Mouse (Mus musculus): Measurements from ENCODE around the gene Prss43. TPM values are rescaled to one million over a fixed set of nuclear protein-coding genes. Genes with fewer than 3 reads are reported as not detected.

The Prss43 gene
- not detected in 2 replicates for polyA plus RNA-seq (2016; fragmentation: Nextera tagmentation; extraction: Ambion mirVana)

DNA sequence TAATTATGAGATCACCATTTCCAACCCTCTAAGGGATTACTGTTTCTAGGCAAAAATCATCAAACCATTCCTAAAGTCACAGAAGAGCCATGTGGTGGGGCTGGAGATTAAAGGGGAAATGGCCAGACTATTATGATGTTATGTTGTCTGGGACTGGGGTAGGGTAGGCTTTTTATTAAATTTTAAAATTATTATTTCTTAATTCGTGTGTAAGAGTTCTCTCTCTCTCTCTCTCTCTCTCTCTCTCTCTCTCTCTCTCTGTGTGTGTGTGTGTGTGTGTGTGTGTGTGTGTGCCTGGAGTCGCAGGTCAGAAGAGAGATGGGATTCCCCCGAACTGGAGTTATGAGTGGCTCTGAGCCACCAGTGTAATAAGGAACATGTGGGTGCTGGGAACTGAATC, at the start of gene Prss43:
Gene Prss43, plus strand, starts transcription at position 301 of the 400 bp plus-strand sequence.
- H3K4me3 ChIP-seq = no peak within 1 kb of the TSS
- H3K9ac ChIP-seq = no peak within 1 kb of the TSS
- no peak for ATAC-seq (ENCODE audit: low FRiP score)
- 88% methylated on average over 3 of the region's 3 CpGs for WGBS
- no peak within 1 kb of the TSS for H3K4me2 ChIP-seq (replicated peaks)
- no peaks in the 10 kb centered on the region for H3K27me3 ChIP-seq
- H3K27ac ChIP-seq = no peak within 1 kb of the TSS
- no peaks in the 10 kb centered on the region for H3K36me3 ChIP-seq
- H3K4me1 ChIP-seq = no peaks in the 10 kb centered on the region
- H3K9me3 ChIP-seq (replicated peaks) = no peaks in the 10 kb centered on the region

DNA sequence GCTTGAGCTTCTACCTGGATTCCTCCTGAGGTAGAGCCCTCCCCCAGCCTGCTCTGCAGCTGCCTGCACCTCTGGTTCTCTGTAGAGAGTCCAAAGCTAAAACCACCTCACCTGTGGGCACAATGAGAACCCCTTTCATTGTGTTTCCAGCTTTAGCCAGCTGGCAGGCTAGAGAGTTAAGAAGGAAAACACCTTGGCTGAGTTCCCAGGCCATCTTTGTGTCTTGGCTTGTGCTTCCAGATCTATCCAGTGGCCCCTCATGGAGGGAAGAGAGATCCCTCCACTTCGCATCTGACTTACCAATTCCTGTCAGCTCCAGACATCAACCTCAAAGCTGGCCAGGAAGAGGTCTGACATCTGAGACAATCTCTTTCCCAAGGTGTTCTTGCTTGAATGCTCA, 48.4 kb upstream of the Prss43 start:
- no peak overlapping the region for H3K27ac ChIP-seq

DNA sequence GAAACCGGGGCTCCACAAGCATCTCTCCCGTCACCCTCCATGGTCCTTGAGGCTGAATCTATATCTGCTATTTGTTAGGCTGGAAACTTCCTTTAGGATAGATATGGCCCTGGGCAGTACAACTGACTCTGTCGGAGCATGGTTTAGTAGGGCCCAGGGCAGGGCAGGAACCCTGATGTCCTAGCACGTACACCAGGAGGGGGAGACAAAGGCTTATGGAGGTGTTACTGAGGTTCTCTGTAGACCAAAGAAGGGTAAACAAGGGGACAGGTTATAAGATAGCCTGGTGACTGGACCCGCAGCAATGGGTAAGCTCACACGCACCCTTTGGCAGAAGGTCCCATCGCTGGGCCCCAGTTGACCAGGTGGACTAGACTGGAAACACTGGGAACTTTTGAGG, 47.9 kb upstream of the Prss43 start:
- Histone ChIP-seq H3K4me2 (replicated peaks) (no peak overlapping the region), H3K9ac (no peak overlapping the region), H3K4me1 (peaks cover 16% of the 10 kb centered on the region), H3K9me3 (replicated peaks) (no peaks in the 10 kb centered on the region), H3K27me3 (0 out of 2 replicates have a peak, but pooled peaks cover 8% of the 10 kb centered on the region), H3K4me3 (no peak overlapping the region), H3K36me3 (no peaks in the 10 kb centered on the region), H3K27ac (no peak overlapping the region)
- 82% methylated on average over 7 of the region's 7 CpGs for WGBS
- ATAC-seq (ENCODE audit: low FRiP score) = no peak

More for the DNA sequence above, 48.4 kb upstream of the Prss43 start:
- Histone ChIP-seq H3K27me3 (0 out of 2 replicates have a peak, but pooled peaks cover 8% of the 10 kb centered on the region), H3K36me3 (no peaks in the 10 kb centered on the region), H3K4me1 (peaks cover 16% of the 10 kb centered on the region), H3K4me2 (replicated peaks) (no peak overlapping the region), H3K4me3 (no peak overlapping the region), H3K9ac (no peak overlapping the region), H3K9me3 (replicated peaks) (no peaks in the 10 kb centered on the region)
- WGBS = 94% methylated on average over 1 of the region's 1 CpGs
- ATAC-seq (ENCODE audit: low FRiP score) = no peak

DNA sequence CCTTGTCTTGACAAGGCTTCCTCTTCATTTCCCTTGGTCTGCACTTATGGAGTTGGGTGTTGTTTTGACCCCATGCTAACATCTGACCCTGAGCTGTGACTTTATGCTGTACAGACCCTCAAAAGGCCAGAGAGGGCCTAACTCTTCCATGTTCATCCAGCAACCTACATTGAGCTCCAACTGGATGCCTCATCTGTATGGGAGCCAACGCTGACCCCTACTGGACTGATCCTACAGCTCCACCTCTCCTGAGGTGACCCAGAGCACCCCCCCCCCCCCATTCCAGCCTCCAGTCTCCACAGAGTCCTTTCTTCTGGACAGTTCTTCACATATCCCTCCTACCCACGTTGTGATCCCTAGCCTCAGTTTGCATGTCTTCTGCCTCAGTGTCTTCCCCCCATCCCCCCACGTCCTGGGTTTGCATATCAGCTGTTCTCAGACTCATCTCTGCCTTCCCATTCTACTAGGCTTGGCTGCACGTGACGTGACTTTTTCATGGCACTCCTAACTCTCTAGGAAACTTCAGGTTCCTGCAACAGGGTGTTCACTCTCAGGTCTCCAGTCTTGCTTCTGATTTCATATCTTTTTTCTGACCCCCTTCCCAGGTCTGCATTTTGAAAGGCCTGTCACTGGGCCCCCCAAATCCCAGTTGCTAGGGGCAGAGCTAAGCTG, 47.1 kb upstream of the Prss43 start:
- 56% methylated on average over 5 of the region's 5 CpGs for WGBS
- H3K9me3 ChIP-seq (replicated peaks) = no peaks in the 10 kb centered on the region
- H3K27me3 ChIP-seq = 0 out of 2 replicates have a peak, but pooled peaks cover 8% of the 10 kb centered on the region
- no peak overlapping the region for H3K4me3 ChIP-seq
- no peaks in the 10 kb centered on the region for H3K36me3 ChIP-seq
- H3K4me2 ChIP-seq (replicated peaks) = no peak overlapping the region
- no peak overlapping the region for H3K27ac ChIP-seq
- H3K4me1 ChIP-seq = peaks cover 16% of the 10 kb centered on the region
- no peak overlapping the region for H3K9ac ChIP-seq
- no peak for ATAC-seq (ENCODE audit: low FRiP score)

DNA sequence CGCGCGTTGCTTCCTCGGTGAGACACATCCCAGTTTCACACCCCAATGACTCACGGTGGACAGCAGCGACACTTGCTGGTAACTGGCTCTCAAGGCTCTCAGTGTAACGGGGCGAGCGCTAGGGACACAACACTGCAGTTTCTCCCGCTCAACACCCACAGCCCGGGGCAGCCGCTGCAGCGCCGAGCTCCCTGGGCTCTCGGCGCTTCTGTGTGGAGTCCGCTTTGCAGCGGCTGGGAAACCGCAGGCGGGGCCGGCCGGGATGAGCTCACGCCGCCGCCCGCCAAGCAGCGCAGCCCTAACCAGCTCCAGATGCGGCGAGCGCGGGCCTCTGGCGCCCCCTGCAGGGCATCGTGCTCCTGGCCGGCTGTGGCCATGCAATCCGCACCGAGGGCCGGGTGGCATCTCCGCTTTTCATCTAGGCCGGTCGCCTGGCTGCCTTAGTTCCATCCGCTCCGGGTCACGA, 45.2 kb upstream of the Prss43 start:
- peaks cover 16% of the 10 kb centered on the region for H3K4me1 ChIP-seq
- H3K4me3 ChIP-seq = peak overlapping the region; percentile 43
- 0 out of 2 replicates have a peak, but pooled peaks cover 8% of the 10 kb centered on the region for H3K27me3 ChIP-seq
- H3K27ac ChIP-seq = peak overlapping the region; percentile 67
- H3K9me3 ChIP-seq (replicated peaks) = no peaks in the 10 kb centered on the region
- WGBS = under 1% methylated on average over 43 of the region's 43 CpGs
- peak overlapping the region; percentile 67 for H3K4me2 ChIP-seq (replicated peaks)
- ATAC-seq (ENCODE audit: low FRiP score) = peak; percentile 97
- no peaks in the 10 kb centered on the region for H3K36me3 ChIP-seq
- H3K9ac ChIP-seq = peak overlapping the region; percentile 74

DNA sequence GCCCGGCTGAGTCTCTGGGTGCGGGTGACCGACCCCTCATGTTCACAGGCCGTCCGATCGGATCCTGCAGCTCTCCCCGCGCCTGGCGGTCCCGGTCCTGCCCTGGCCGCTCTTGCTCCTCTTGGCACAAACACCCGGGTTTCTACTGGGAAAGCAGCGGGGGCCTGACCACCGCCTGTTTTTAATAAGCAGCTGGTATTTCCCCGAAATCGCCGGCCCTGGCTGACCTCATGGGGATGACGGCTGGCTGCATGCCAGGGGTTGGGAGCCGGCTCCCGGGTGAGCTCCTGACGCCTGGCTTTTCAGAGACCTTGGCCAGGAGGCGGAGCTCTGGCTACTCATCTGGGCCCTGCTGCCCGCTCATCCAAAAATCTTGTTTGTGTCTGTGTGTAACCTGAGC, 44.8 kb upstream of the Prss43 start:
- peak overlapping the region; percentile 74 for H3K9ac ChIP-seq
- no peaks in the 10 kb centered on the region for H3K9me3 ChIP-seq (replicated peaks)
- peak; percentile 81 for ATAC-seq (ENCODE audit: low FRiP score)
- 0 out of 2 replicates have a peak, but pooled peaks cover 8% of the 10 kb centered on the region for H3K27me3 ChIP-seq
- under 1% methylated on average over 23 of the region's 23 CpGs for WGBS
- peak overlapping the region; percentile 67 for H3K27ac ChIP-seq
- peaks cover 16% of the 10 kb centered on the region for H3K4me1 ChIP-seq
- peak overlapping the region; percentile 67 for H3K4me2 ChIP-seq (replicated peaks)
- H3K36me3 ChIP-seq = no peaks in the 10 kb centered on the region
- peak overlapping the region; percentile 43 for H3K4me3 ChIP-seq

DNA sequence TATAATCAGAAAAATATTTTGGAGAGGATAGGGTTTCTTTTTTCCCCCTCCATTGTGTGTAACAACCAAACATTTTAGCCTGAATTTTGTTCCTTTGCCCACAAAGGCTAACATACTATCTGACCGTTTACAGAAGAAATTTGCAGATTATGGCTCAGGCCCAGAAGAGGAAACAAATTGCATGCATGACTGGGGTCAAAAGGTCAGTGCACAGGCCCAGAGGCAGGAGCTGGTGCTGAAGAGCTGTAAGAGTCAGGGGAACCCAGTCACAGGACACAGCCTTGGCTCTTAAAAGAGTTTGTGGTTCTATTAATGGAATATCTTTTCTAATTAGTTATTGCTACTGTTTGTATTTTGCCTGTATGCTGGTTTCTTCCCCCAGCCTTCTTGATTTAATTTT, 42.9 kb upstream of the Prss43 start:
- WGBS = 41% methylated on average over 1 of the region's 1 CpGs
- H3K9me3 ChIP-seq (replicated peaks) = no peaks in the 10 kb centered on the region
- H3K27ac ChIP-seq = no peak overlapping the region
- no peak overlapping the region for H3K9ac ChIP-seq
- H3K27me3 ChIP-seq = 0 out of 2 replicates have a peak, but pooled peaks cover 8% of the 10 kb centered on the region
- H3K4me2 ChIP-seq (replicated peaks) = no peak overlapping the region
- no peak overlapping the region for H3K4me3 ChIP-seq
- H3K4me1 ChIP-seq = peaks cover 15% of the 10 kb centered on the region
- H3K36me3 ChIP-seq = no peaks in the 10 kb centered on the region
- no peak for ATAC-seq (ENCODE audit: low FRiP score)

DNA sequence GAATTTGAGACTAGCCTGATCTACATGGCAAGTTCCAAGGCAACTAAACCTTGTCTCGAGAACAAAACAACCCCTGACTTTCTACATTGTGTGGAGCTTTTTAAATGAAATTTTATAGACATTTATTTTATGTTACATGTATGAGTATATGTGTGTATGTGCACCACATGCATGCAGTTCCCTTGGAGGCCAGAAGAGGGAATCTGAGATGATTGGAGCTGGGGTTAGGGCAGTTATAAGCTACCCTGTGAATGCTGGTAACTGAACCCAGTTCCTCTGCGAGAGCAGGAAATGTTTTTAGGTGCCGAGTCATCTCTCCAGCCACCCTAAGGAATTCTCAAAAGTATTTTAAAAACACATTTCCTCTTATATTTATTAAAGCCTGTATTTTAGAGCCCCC, 38.3 kb upstream of the Prss43 start:
- no peaks in the 10 kb centered on the region for H3K9me3 ChIP-seq (replicated peaks)
- H3K27me3 ChIP-seq = no peaks in the 10 kb centered on the region
- H3K4me1 ChIP-seq = no peaks in the 10 kb centered on the region
- H3K4me3 ChIP-seq = no peak overlapping the region
- H3K27ac ChIP-seq = no peak overlapping the region
- no peaks in the 10 kb centered on the region for H3K36me3 ChIP-seq
- WGBS = 88% methylated on average over 3 of the region's 3 CpGs
- H3K9ac ChIP-seq = no peak overlapping the region
- ATAC-seq (ENCODE audit: low FRiP score) = no peak
- H3K4me2 ChIP-seq (replicated peaks) = no peak overlapping the region

DNA sequence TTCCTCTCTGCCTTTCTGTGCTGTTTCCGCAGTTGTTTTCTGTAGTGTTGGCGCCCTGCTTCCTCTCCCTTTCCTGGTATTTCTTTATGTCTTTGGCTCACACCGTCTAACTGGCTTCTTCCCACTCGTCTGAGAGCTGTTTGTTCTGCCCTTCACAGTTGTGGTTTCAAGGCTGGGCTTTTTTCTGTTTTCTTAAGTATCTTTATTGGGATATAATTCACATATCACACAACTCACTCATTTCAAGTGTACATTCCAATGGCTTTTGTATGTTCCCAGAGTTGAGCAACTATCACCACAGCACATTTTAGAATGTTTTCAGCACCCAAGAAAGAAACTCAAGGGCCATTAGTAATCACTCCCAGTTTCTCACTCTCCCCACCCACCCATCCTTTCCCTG, 36.0 kb upstream of the Prss43 start:
- no peak overlapping the region for H3K4me2 ChIP-seq (replicated peaks)
- WGBS = 82% methylated on average over 4 of the region's 4 CpGs
- no peaks in the 10 kb centered on the region for H3K36me3 ChIP-seq
- H3K4me1 ChIP-seq = no peaks in the 10 kb centered on the region
- H3K9me3 ChIP-seq (replicated peaks) = no peaks in the 10 kb centered on the region
- no peak overlapping the region for H3K4me3 ChIP-seq
- H3K9ac ChIP-seq = no peak overlapping the region
- ATAC-seq (ENCODE audit: low FRiP score) = no peak
- no peak overlapping the region for H3K27ac ChIP-seq
- no peaks in the 10 kb centered on the region for H3K27me3 ChIP-seq

DNA sequence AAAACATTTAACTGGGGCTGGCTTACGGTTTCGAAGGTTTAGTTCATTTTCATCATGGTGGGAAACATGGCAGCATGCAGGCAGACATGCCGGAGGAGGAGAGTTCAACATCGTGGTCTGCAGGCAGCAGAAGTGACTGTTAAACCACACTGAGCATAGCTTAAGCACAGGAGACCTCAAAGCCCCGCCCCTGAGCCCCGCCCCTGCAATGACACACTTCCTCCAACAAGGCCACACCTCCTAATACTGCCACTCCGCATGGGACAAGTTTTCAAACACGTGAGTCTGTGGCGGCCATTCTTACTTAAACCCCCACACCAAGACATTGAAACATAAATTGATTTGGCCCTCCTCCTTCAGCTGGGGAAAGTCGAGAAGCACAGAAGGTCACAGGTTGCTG, 29.5 kb upstream of the Prss43 start:
- Histone ChIP-seq H3K9ac (no peak overlapping the region), H3K27me3 (no peaks in the 10 kb centered on the region), H3K27ac (no peak overlapping the region), H3K36me3 (no peaks in the 10 kb centered on the region), H3K9me3 (replicated peaks) (no peaks in the 10 kb centered on the region), H3K4me3 (no peak overlapping the region), H3K4me1 (no peaks in the 10 kb centered on the region), H3K4me2 (replicated peaks) (no peak overlapping the region)
- ATAC-seq (ENCODE audit: low FRiP score) = no peak
- WGBS = 88% methylated on average over 10 of the region's 10 CpGs

DNA sequence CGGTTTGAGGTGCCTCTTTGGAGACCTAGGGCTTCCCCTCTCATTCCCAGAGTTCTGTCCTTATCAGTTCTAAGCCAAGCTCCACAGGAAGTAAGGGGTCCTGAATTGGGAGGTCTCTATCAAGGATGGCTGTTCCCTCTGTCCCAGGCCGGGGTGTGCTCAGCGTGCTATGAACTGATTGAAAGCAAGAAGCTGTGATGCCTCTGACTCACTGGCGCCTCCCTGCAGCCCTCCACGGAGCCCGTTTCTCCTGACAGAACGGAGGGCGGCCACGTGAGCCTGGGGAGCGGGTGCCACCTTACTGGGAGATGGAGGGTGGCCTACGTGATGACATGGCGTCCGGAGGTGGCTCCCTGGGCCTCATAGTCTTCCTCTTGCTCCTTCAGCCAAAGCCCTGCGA, 28.6 kb upstream of the Prss43 start, which contains the start of gene Prss42:
Gene Prss42, plus strand, starts transcription at position 301 of the 400 bp plus-strand sequence.
- Histone ChIP-seq H3K9ac (no peak within 1 kb of the TSS), H3K9me3 (replicated peaks) (no peaks in the 10 kb centered on the region), H3K4me2 (replicated peaks) (no peak within 1 kb of the TSS), H3K27me3 (no peaks in the 10 kb centered on the region), H3K27ac (no peak within 1 kb of the TSS), H3K36me3 (no peaks in the 10 kb centered on the region), H3K4me3 (no peak within 1 kb of the TSS), H3K4me1 (no peaks in the 10 kb centered on the region)
- 93% methylated on average over 14 of the region's 14 CpGs for WGBS
- ATAC-seq (ENCODE audit: low FRiP score) = no peak

DNA sequence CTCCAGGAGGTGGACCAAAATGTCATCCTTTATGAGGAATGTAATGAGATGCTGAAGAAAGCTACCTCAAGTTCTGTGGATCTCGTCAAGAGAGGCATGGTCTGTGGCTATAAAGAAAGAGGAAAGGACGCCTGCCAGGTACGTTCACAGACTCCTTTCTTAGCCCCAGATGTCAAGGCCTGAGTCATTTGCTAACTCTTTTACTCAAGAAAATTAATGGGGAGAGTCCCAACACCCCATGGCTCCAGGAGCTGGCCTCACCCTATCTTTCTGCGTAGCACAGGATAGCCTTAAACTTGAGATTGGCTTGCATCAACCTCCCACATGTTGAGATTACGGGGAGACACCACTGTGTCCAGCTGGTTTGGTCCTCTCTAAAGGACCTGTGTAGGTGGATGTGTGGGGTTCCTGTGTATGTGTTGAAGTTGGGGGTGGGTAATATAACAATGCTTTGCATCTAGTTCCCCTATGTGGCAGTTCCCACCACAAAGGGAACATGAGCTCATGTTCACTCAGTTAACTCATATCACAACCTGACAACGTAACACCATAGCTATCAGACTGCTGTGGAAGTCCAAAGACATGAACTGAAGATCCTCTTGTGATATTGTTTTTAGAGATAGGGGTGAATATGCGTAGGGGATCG, 25.5 kb upstream of the Prss43 start:
- ATAC-seq (ENCODE audit: low FRiP score) = no peak

More for the DNA sequence above, 25.5 kb upstream of the Prss43 start:
- Histone ChIP-seq H3K9ac (no peak overlapping the region), H3K27ac (no peak overlapping the region), H3K27me3 (no peaks in the 10 kb centered on the region), H3K4me3 (no peak overlapping the region), H3K36me3 (no peaks in the 10 kb centered on the region), H3K4me2 (replicated peaks) (no peak overlapping the region), H3K4me1 (no peaks in the 10 kb centered on the region), H3K9me3 (replicated peaks) (no peaks in the 10 kb centered on the region)
- 90% methylated on average over 8 of the region's 8 CpGs for WGBS
